Mouse (Mus musculus) liver, embryonic 11.5 days (tissue): ENCODE results near the gene Utp3. TPM values are rescaled to one million over a fixed set of nuclear protein-coding genes. Genes with fewer than 3 reads are reported as not detected.

Source experiments
- ATAC-seq: fragments of 200-750 bp; cut with Nextera tagmentation; replicated peaks from 2 replicates; pipeline ENCODE4 v1.8.0; 2017; ENCODE audit warnings: moderate number of reproducible peaks, mild to moderate bottlenecking, moderate TSS enrichment, moderate library complexity; ENCODE audit not compliant: low FRiP score
- DNase-seq: peaks from one replicate; pipeline ENCODE4 v3.0.0-alpha.2; 2017; ENCODE audit warnings: low spot score
- H3K27ac ChIP-seq: fragments of 300-500 bp; sonication (generic); 2 replicates; pipeline ENCODE4 v1.5.1; 2014; ENCODE audit warnings: mild to moderate bottlenecking, low read depth, low read length, control low read depth
- H3K27me3 ChIP-seq: fragments of 300-500 bp; sonication (generic); replicated peaks from 2 replicates; pipeline ENCODE4 v1.6.1; 2014; ENCODE audit warnings: low read length, mixed read lengths; ENCODE audit not compliant: control insufficient read depth, insufficient read depth
- H3K36me3 ChIP-seq: fragments of 300-500 bp; sonication (generic); 2 replicates; pipeline ENCODE4 v1.6.1; 2014; ENCODE audit warnings: mild to moderate bottlenecking, low read length, moderate library complexity, mixed read lengths; ENCODE audit not compliant: control insufficient read depth, insufficient read depth
- H3K4me1 ChIP-seq: fragments of 300-500 bp; sonication (generic); replicated peaks from 2 replicates; pipeline ENCODE4 v1.6.1; 2014; ENCODE audit warnings: low read length, mixed read lengths; ENCODE audit not compliant: control insufficient read depth, insufficient read depth
- H3K4me2 ChIP-seq: fragments of 300-500 bp; sonication (generic); 2 replicates; pipeline ENCODE4 v1.6.1; 2014; ENCODE audit warnings: mild to moderate bottlenecking, control low read depth, moderate library complexity
- H3K4me3 ChIP-seq: fragments of 300-500 bp; sonication (generic); 2 replicates; pipeline ENCODE4 v1.5.1; 2014; ENCODE audit warnings: low read depth, low read length, control low read depth
- H3K9ac ChIP-seq: fragments of 300-500 bp; sonication (generic); 2 replicates; pipeline ENCODE4 v1.6.1; 2014; ENCODE audit warnings: low read depth, low read length, control low read depth
- H3K9me3 ChIP-seq: fragments of 300-500 bp; sonication (generic); 2 replicates; pipeline ENCODE4 v1.6.1; 2016; ENCODE audit warnings: low read length, inconsistent platforms, mixed read lengths; ENCODE audit not compliant: control insufficient read depth
- WGBS: fragments of 180-500 bp; shearing (Covaris S2); extraction: QIAGEN DNeasy Blood & Tissue Kit; methylation state at CpG from one replicate; pipeline ENCODE4 v1.1.7; 2014; 5-methylcytosine and 5-hydroxymethylcytosine counted together
- polyA plus RNA-seq: library from polyadenylated mRNA; unstranded; fragments of >200 nt; fragmentation: Nextera tagmentation; extraction: Ambion mirVana; gene quantifications from 2 replicates; pipeline ENCODE4 v1.2.1, GENCODE M21; 2014

Gene Utp3
- polyA plus RNA-seq, 1 experiment from 2014 or later = 77.7 TPM

GRCm38 (mm10) chr5:88583271-88584031 is 29.2 kb downstream of the Utp3 start:
- 71% methylated on average over 9 of the region's 9 CpGs for WGBS
- no peak; the same call in 1 of the 2 replicates for ATAC-seq
- Histone ChIP-seq H3K4me2 (no peak overlapping the region), H3K4me3 (no peak overlapping the region), H3K27me3 (no peaks in the 10 kb centered on the region), H3K27ac (no peak overlapping the region), H3K9me3 (no peaks in the 10 kb centered on the region), H3K4me1 (peaks cover 20% of the 10 kb centered on the region), H3K36me3 (no peaks in the 10 kb centered on the region), H3K9ac (no peak overlapping the region)
- no peak for DNase-seq

- H3K4me3 ChIP-seq = no peak overlapping the region
- no peaks in the 10 kb centered on the region for H3K9me3 ChIP-seq
- no peak overlapping the region for H3K27ac ChIP-seq
- H3K27me3 ChIP-seq = no peaks in the 10 kb centered on the region
- no peak for ATAC-seq
- 55% methylated on average over 9 of the region's 9 CpGs for WGBS
- no peak overlapping the region for H3K9ac ChIP-seq
- H3K4me2 ChIP-seq = no peak overlapping the region
- H3K4me1 ChIP-seq = peaks cover 20% of the 10 kb centered on the region
- H3K36me3 ChIP-seq = no peaks in the 10 kb centered on the region
- DNase-seq = no peak
Observed at GRCm38 (mm10) chr5:88584061-88584460, 29.8 kb downstream of the Utp3 start.

- ATAC-seq = no peak; the same call in 1 of the 2 replicates
Observed at GRCm38 (mm10) chr5:88586407-88587174, 32.3 kb downstream of the Utp3 start.

GRCm38 (mm10) chr5:88587211-88587934 is 33.1 kb downstream of the Utp3 start:
- Histone ChIP-seq H3K9me3 (no peaks in the 10 kb centered on the region), H3K36me3 (no peaks in the 10 kb centered on the region), H3K27me3 (no peaks in the 10 kb centered on the region), H3K4me2 (peak overlapping the region; percentile 40), H3K4me3 (no peak overlapping the region), H3K9ac (no peak overlapping the region), H3K27ac (no peak overlapping the region), H3K4me1 (peaks cover 20% of the 10 kb centered on the region)
- 57% methylated on average over 13 of the region's 13 CpGs for WGBS
- no peak for DNase-seq
- peak; percentile 76 for ATAC-seq

More at GRCm38 (mm10) chr5:88586407-88587174, 32.3 kb downstream of the Utp3 start:
- H3K27me3 ChIP-seq = no peaks in the 10 kb centered on the region
- no peak overlapping the region for H3K27ac ChIP-seq
- H3K9me3 ChIP-seq = no peaks in the 10 kb centered on the region
- peaks cover 20% of the 10 kb centered on the region for H3K4me1 ChIP-seq
- 77% methylated on average over 7 of the region's 7 CpGs for WGBS
- no peaks in the 10 kb centered on the region for H3K36me3 ChIP-seq
- no peak overlapping the region for H3K4me2 ChIP-seq
- DNase-seq = no peak
- H3K9ac ChIP-seq = no peak overlapping the region
- no peak overlapping the region for H3K4me3 ChIP-seq

GRCm38 (mm10) chr5:88588481-88588880 is 34.2 kb downstream of the Utp3 start:
- Histone ChIP-seq H3K27me3 (no peaks in the 10 kb centered on the region), H3K36me3 (no peaks in the 10 kb centered on the region), H3K9ac (no peak overlapping the region), H3K27ac (no peak overlapping the region; the same call in 1 of the 2 replicates), H3K9me3 (no peaks in the 10 kb centered on the region), H3K4me3 (no peak overlapping the region), H3K4me1 (peaks cover 20% of the 10 kb centered on the region), H3K4me2 (no peak overlapping the region)
- no peak for ATAC-seq
- 71% methylated on average over 5 of the region's 5 CpGs for WGBS
- no peak for DNase-seq

- H3K9me3 ChIP-seq = no peaks in the 10 kb centered on the region
- 0 out of 2 replicates have a peak overlapping the region, but pooled peaks have one; percentile 25 for H3K9ac ChIP-seq
- no peaks in the 10 kb centered on the region for H3K4me1 ChIP-seq
- no peaks in the 10 kb centered on the region for H3K27me3 ChIP-seq
- peak; percentile 33 for ATAC-seq
- no peaks in the 10 kb centered on the region for H3K36me3 ChIP-seq
- WGBS = 80% methylated on average over 13 of the region's 13 CpGs
- H3K4me3 ChIP-seq = peak overlapping the region; percentile 22
- peak overlapping the region; percentile 19; the same call in 1 of the 2 replicates for H3K4me2 ChIP-seq
- peak overlapping the region; percentile 55; the same call in 1 of the 2 replicates for H3K27ac ChIP-seq
- DNase-seq = no peak
Observed at GRCm38 (mm10) chr5:88593421-88594172, 39.3 kb downstream of the Utp3 start.

- 78% methylated on average over 7 of the region's 7 CpGs for WGBS
- Histone ChIP-seq H3K27ac (0 out of 2 replicates have a peak overlapping the region, but pooled peaks have one; percentile 55), H3K9ac (no peak overlapping the region), H3K4me3 (peak overlapping the region; percentile 22), H3K4me2 (peak overlapping the region; percentile 19; the same call in 1 of the 2 replicates), H3K9me3 (no peaks in the 10 kb centered on the region), H3K4me1 (no peaks in the 10 kb centered on the region), H3K36me3 (no peaks in the 10 kb centered on the region), H3K27me3 (no peaks in the 10 kb centered on the region)
- ATAC-seq (no peak), DNase-seq (no peak)
Observed at GRCm38 (mm10) chr5:88594173-88594569, 39.9 kb downstream of the Utp3 start.
